Mouse (Mus musculus) gastrocnemius, postnatal 36 days (tissue): Measurements from ENCODE around the gene Pxmp2. TPM values are rescaled to one million over a fixed set of nuclear protein-coding genes. Genes with fewer than 3 reads are reported as not detected.

Source experiments
- DNase-seq, 2 experiments: peaks; one replicate each; pipeline ENCODE4 v3.0.0; 2022
- intact Hi-C: fragments of 180-260 bp; cut with DNase I; formaldehyde crosslinking; loops from one replicate; pipeline ENCODE4 v1.15.1; 2025
- long read RNA-seq, 2 experiments: library from polyadenylated mRNA; stranded (forward); transcript quantifications; one replicate each; pipeline ENCODE4 v2.0.0; 2021
- total RNA-seq, 2 experiments: library from RNA; stranded (reverse); gene quantifications; 2 replicates each; pipeline ENCODE4 v1.2.3; 2021

The Pxmp2 gene
- total RNA-seq, result 10 to 100 TPM; 31.8 to 48.6 TPM
- long read RNA-seq, experiment 1, transcript Pxmp2-201 (5 exons, 1,041 nt), result major isoform, 49 of 60 reads
- long read RNA-seq, experiment 1, partial matches to known transcripts, result 1 of 60 reads
- long read RNA-seq, experiment 1, other reads (novel, unspliced or antisense), result 10 of 60 reads
- long read RNA-seq, experiment 2, transcript Pxmp2-201 (5 exons, 1,041 nt), result major isoform, 117 of 139 reads
- long read RNA-seq, experiment 2, partial matches to known transcripts, result 1 of 139 reads
- long read RNA-seq, experiment 2, other reads (novel, unspliced or antisense), result 19 of 139 reads

DNA sequence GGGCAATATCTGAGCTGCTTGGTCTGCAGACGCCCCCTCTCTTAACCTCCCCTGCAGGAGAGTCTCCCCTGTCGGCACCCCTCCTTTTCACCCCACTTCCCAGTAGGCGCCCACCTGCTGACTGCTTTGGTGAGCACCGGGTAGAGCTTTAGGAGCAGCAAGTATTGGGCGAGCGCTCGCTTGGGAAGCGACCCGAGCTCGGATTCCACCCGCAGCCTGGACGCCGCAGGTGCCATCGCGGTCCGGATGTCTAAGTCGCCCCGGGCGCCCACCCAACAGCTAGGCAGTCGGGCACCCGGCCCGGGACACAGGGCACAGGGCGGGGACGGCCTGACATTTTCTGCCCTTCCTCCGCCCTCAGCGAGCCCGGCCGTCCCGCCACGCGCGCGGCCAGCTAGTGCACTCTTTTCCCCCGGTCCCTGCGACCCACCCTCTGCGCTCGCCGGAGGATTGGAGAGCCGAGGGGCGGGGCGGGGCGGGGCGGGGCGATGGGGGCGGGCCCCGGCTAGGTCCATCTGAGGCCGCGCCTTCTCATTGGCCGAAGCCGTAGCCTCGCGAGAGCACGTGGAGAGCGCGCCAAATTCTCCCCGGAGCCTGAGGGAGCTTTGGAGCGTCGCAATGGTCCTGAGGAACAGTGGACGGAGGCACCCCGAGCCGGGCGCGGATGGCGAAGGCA lies at the start of gene Pxmp2, which contains the start of gene Pole:
Gene Pxmp2, minus strand, starts transcription at position 417 of the 676 bp plus-strand sequence.
Gene Pole, plus strand, starts transcription at position 537 of the 676 bp plus-strand sequence.
- peak; percentile 84 to 89 for DNase-seq
- intact Hi-C loops, result no loop called here

- no peak for DNase-seq
- intact Hi-C loops, result no loop called here
Measured at GRCm38 (mm10) chr5:110330508-110330907, 44.5 kb upstream of the Pxmp2 start.

- intact Hi-C loops, result no loop called here
- DNase-seq, result no peak
Measured at GRCm38 (mm10) chr5:110313127-110313526, 27.1 kb upstream of the Pxmp2 start.

DNA sequence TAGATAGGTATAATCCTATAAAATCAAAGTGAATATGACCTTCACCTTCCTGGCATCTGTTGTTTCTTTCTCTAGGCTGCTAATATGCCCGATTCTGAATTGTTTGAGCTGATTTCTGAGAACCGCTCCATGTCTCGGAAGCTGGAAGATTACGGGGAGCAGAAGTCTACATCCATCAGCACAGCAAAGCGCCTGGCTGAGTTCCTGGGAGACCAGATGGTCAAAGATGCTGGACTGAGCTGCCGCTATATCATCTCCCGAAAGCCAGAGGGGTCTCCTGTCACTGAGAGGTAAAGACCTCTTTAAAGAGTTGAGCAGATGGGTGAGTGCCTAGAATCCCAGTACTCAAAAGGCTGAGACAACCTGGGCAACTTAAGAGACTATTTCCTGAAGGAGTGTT lies 22.9 kb upstream of the Pxmp2 start:
- no peak for DNase-seq
- intact Hi-C loops, result no loop called here

GRCm38 (mm10) chr5:110300591-110300990 lies 14.6 kb upstream of the Pxmp2 start:
- intact Hi-C loops, result no loop called here
- no peak for DNase-seq

DNA sequence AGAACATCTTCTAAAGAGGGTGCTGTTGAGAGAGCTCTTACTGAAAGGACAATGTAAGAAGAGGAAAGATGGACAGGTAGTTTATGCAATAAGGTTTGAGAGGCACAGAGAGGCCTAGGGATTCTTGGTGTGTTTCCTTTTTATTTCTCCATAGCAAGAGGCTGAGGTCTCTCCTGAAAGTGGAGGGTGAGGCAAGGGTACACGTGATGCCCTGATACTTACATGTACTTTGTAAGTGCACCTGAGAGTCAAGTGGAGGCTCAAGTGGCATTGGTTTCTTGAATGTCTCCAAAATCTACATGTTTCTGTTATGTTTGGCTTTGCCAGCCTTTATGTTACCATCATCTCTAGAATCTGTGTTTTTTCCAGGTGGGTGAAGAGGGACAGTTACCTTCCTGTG lies 10.7 kb upstream of the Pxmp2 start:
- DNase-seq, result no peak
- intact Hi-C loops, result no loop called here

GRCm38 (mm10) chr5:110291649-110292048 lies 5.7 kb upstream of the Pxmp2 start:
- intact Hi-C loops, result no loop called here
- DNase-seq, result no peak

- intact Hi-C loops, result no loop called here
Measured at GRCm38 (mm10) chr5:110287084-110287475, 1.1 kb upstream of the Pxmp2 start.

GRCm38 (mm10) chr5:110286446-110287083 lies 579 bp upstream of the Pxmp2 start:
- intact Hi-C loops, result no loop called here
- DNase-seq, result no peak

More at GRCm38 (mm10) chr5:110287084-110287475, 1.1 kb upstream of the Pxmp2 start:
- DNase-seq, result no peak

- intact Hi-C loops, result no loop called here
- no peak for DNase-seq
Measured at GRCm38 (mm10) chr5:110285156-110285555, 830 bp downstream of the Pxmp2 start.

DNA sequence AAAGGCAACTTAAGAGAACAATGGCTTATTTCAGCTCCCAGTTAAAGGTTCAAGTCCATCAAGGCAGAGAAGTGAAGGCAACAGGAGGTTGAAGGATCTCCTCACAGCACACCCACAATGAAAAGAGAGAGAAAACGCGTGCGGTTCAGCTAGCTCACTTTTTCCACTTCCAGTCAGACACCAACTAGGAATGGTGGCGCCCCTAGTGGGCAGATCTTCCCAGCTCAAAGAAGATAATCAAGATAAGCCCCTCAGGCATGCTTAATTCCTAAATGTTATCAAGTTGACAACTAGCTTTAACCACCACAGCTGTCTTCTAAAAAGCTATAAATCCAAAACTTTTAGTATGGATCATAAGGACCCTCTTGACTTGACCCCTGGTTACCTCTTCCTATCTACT lies 1.4 kb downstream of the Pxmp2 start:
- peak; percentile 11 to 35 for DNase-seq
- intact Hi-C loops, result no loop called here

GRCm38 (mm10) chr5:110281984-110282383 lies 4.0 kb downstream of the Pxmp2 start:
- DNase-seq, result no peak
- intact Hi-C loops, result no loop called here

DNA sequence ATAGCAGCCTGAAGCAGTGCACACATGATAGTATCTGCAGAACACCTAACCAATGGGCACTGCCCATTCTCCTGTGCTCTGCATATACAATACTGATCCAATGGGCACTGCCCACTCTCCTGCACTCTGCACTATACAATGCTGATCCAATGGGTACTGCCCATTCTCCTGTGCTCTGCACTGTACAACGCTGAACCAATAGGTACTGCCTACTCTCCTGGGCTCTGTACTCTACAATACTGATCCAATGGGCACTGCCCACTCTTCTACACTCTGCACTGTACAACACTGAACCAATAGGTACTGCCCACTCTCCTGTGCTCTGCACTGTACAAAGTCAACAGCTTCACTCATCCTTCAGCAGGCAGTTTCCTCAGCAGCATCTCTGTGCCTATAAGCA lies 9.1 kb downstream of the Pxmp2 start:
- DNase-seq, result no peak
- intact Hi-C loops, result no loop called here

DNA sequence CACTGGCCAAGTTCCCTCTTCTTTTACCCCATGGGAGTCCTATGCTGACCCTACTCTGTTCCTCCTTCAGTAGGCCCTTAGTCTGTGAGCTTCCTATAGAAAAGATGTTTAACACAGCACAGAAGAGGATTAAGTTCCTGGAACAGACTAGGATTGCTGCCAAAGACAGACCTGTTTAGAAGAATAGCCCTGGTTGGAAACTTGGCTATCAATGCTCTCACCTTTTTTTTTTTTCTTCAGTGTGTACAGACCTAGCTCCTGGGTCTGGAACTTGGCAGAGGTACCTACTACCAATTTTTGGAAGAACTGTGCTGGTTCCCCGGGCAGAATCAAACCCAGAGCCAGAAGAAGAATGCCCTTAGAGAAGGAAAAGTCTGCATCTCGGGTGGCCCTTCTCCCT lies 9.6 kb downstream of the Pxmp2 start:
- intact Hi-C loops, result no loop called here
- no peak for DNase-seq

DNA sequence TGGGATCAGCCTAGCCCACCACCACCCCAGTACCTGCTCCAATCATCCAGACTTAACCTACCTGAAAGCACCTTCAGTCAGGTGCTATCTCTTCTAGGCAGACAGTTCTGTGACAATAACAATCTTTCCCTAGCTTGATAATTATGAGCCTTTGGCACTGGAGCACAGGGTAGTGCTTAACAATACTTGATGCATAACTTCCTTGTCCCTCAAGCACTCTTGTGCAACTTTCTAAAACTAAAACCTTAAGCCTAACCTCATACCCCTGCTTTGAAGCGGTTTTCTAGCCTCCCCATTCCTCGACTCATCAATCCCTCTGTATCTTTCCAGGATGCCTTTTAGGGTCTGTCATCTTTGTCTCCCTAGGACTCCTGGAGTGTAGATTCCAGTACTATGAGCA lies 11.1 kb downstream of the Pxmp2 start:
- intact Hi-C loops, result no loop called here

GRCm38 (mm10) chr5:110274147-110274546 lies 11.8 kb downstream of the Pxmp2 start:
- intact Hi-C loops, result no loop called here
- no peak for DNase-seq

More for the DNA sequence above, 11.1 kb downstream of the Pxmp2 start:
- no peak for DNase-seq

GRCm38 (mm10) chr5:110270242-110270641 lies 15.7 kb downstream of the Pxmp2 start:
- intact Hi-C loops, result no loop called here
- DNase-seq, result no peak

DNA sequence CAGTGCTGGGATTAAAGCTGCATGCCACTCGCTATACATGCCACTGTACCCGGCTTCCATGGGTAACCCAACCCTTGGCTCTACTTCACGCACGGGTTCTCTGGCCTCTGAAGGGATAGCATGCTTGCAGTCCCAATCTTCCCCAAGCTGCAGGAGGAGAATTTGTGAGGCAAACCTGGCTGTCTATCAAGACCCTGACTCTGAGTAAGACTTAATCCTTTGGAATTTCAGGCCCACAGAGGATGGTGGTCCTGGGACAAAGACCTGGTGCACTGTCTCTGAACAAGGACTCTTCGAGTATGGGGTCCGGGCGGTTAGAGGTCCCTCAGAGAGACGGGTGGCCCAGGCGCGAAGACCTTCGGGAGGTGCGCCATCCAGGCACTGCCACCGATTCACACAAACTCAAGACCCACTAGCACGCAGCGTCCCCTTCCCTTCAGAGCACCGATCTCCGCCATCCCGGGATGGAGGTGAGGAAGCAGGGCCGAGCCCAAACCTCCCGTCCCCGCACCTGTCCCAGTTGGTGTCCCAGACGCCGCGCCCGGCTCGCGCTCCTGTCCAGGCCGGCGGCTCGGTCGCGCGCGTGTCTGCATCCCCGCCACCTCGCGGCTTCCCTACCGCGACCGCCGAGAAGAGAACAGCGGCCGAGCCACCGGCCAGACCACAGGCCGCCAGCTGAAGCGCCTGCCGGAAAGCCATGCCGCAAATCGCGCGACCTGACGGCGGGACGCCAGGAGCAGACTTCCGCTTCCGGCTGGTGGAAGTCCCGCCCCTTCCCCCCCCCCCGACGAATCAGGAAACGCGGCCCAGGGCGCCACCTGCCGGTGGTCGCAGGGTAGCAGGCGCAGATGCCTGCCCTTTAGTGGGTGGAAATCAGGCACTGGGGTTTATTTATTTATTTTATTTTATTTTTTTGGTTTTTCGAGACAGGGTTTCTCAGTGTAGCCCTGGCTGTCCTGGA lies 16.6 kb downstream of the Pxmp2 start, which contains the start of gene Pgam5:
Gene Pgam5, minus strand, starts transcription at position 773 of the 961 bp plus-strand sequence.
- DNase-seq, result peak; percentile 85 to 88
- intact Hi-C loops, result no loop called here

DNA sequence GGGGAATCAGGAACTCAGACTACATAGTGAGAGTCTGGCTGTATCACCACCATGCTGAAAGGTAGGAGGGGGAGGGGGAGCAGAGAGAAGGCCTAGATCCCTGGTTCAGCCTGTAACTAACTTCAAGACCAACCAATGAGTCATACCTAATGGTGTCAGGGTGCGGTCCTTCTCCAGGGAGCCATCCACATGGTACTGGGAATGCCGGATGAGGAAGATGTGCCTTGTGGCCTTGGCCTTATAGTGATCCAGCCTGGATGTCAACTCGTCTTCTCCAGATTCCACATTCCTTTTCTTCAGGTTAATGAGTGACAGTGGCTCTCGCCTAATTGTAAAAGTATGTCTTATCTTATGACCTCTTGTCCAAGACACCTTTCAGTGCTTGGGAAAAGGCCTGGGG lies 19.0 kb downstream of the Pxmp2 start:
- intact Hi-C loops, result no loop called here
- no peak for DNase-seq

GRCm38 (mm10) chr5:110244091-110244490 lies 41.9 kb downstream of the Pxmp2 start:
- intact Hi-C loops, result no loop called here
- no peak for DNase-seq
